Mouse (Mus musculus) stomach, postnatal 0 days (tissue): ENCODE measurements around the gene Clip1.

Experiments used
- CTCF ChIP-seq: IDR thresholded peaks from 2 replicates; pipeline ENCODE4 v1.5.1; 2016; ENCODE audit warnings: antibody characterized with exemption, low read depth, mild to moderate bottlenecking, moderate library complexity
- EP300 ChIP-seq: optimal IDR thresholded peaks from 2 replicates; pipeline ENCODE3; 2016; ENCODE audit warnings: antibody characterized with exemption

DNA sequence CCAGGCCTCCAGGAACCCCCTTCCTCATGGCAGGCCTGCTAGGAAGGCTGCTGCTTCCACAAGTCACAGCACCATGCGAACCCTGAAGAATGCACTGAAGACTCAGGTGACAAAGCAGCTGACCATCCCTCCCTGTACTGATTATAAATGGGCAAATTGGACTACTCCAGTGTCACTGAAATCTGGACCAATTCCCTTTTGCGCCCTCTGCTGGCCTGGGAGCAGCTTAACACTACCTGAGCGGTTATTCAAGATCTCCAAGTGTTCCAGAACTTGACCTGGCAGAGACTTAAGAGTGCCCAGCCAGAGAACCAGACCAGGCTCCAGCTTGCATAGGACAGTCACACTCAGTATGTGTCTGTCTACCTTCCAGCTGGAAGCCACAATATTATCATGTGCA lies 14.8 kb upstream of the Clip1 start:
- TF ChIP-seq CTCF (peak; percentile 89), EP300 (no peak)
